Mouse (Mus musculus): ENCODE results near the gene Mrpl55. TPM values are rescaled to one million over a fixed set of nuclear protein-coding genes. Genes with fewer than 3 reads are reported as not detected.

Mrpl55 gene
- total and polyA plus RNA-seq, 2 experiments from 2014 or later, result 90.6 to 123 TPM

DNA sequence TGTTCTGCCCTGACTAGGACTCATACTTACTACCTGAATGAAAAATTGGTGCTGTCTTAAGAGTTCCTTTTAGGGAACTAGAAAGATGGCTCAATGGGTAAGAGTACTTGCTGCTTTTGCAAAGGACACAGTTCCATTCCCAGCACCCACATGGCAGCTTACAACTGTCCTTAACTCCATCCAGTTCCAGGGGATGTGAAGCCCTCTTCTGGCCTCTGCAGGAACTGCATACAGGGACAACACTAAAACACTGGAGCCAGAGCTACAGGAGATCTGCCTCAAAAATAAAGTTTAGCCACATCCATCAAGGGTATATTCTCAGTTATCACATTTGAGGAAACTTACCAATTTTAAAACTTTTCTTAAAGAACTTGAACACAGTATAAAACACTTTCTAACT, 16.8 kb downstream of the Mrpl55 start:
- Histone ChIP-seq H3K27me3 (ENCODE audit: insufficient read depth, low read length) (no peaks in the 10 kb centered on the region), H3K9me3 (ENCODE audit: low read length) (no peaks in the 10 kb centered on the region), H3K9ac (replicated peaks; ENCODE audit: low read length) (no peak overlapping the region), H3K4me1 (ENCODE audit: insufficient read depth, low read length) (no peaks in the 10 kb centered on the region), H3K4me3 (ENCODE audit: low read length) (no peak overlapping the region), H3K4me2 (ENCODE audit: low read depth, low read length) (no peak overlapping the region), H3K36me3 (ENCODE audit: insufficient read depth, low read length) (no peaks in the 10 kb centered on the region), H3K27ac (no peak overlapping the region)
- ATAC-seq (no peak), DNase-seq (ENCODE audit: low spot score) (peak; percentile 14)
- TF ChIP-seq CTCF (IDR thresholded peaks at IDR 0.05; ENCODE audit: low read depth), result peak; percentile 58

GRCm38 (mm10) chr11:59221604-59222003, 19.3 kb downstream of the Mrpl55 start:
- Histone ChIP-seq H3K36me3 (ENCODE audit: insufficient read depth, low read length) (no peaks in the 10 kb centered on the region), H3K9ac (replicated peaks; ENCODE audit: low read length) (no peak overlapping the region), H3K9me3 (ENCODE audit: low read length) (no peaks in the 10 kb centered on the region), H3K4me1 (ENCODE audit: insufficient read depth, low read length) (peaks cover 6% of the 10 kb centered on the region; the same call in 1 of the 2 replicates), H3K27me3 (ENCODE audit: insufficient read depth, low read length) (no peaks in the 10 kb centered on the region), H3K4me3 (ENCODE audit: low read length) (no peak overlapping the region), H3K27ac (no peak overlapping the region), H3K4me2 (ENCODE audit: low read depth, low read length) (no peak overlapping the region)
- DNase-seq (ENCODE audit: low spot score), result no peak
- no peak for TF ChIP-seq CTCF (IDR thresholded peaks at IDR 0.05; ENCODE audit: low read depth)
- no peak for ATAC-seq

DNA sequence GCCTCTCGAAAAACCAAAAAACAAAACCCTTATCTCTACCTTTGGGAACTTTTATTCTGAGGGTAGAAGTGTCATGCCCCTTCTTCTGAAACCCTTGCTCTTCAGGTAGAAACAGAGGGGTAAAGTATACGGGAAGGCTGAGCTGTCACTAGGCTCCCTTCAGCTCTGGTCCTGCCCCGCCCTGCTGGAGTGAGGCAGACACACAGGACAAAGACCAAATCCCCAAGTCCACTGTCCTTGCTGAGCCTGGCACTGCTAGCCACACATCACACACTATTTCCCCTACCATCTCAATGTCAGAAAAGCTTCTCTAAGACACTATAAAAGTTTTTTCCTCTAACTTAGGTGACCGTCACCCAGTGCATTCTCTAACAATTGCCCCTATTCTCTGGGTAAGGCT, 20.0 kb downstream of the Mrpl55 start:
- Histone ChIP-seq H3K4me2 (ENCODE audit: low read depth, low read length) (no peak overlapping the region), H3K4me3 (ENCODE audit: low read length) (no peak overlapping the region), H3K9ac (replicated peaks; ENCODE audit: low read length) (no peak overlapping the region), H3K4me1 (ENCODE audit: insufficient read depth, low read length) (peaks cover 8% of the 10 kb centered on the region; the same call in 1 of the 2 replicates), H3K36me3 (ENCODE audit: insufficient read depth, low read length) (no peaks in the 10 kb centered on the region), H3K27me3 (ENCODE audit: insufficient read depth, low read length) (no peaks in the 10 kb centered on the region), H3K27ac (no peak overlapping the region), H3K9me3 (ENCODE audit: low read length) (no peaks in the 10 kb centered on the region)
- DNase-seq (ENCODE audit: low spot score) (no peak), ATAC-seq (no peak)
- WGBS, result 85% methylated on average over 4 of the region's 4 CpGs
- TF ChIP-seq CTCF (IDR thresholded peaks at IDR 0.05; ENCODE audit: low read depth), result no peak

GRCm38 (mm10) chr11:59224025-59224424, 21.7 kb downstream of the Mrpl55 start:
- Histone ChIP-seq H3K27ac (no peak overlapping the region), H3K4me1 (ENCODE audit: insufficient read depth, low read length) (peaks cover 12% of the 10 kb centered on the region), H3K9me3 (ENCODE audit: low read length) (no peaks in the 10 kb centered on the region), H3K36me3 (ENCODE audit: insufficient read depth, low read length) (no peaks in the 10 kb centered on the region), H3K9ac (replicated peaks; ENCODE audit: low read length) (no peak overlapping the region), H3K27me3 (ENCODE audit: insufficient read depth, low read length) (no peaks in the 10 kb centered on the region), H3K4me3 (ENCODE audit: low read length) (no peak overlapping the region), H3K4me2 (ENCODE audit: low read depth, low read length) (no peak overlapping the region)
- no peak for DNase-seq (ENCODE audit: low spot score)
- ATAC-seq, result no peak
- 95% methylated on average over 3 of the region's 3 CpGs for WGBS
- no peak for TF ChIP-seq CTCF (IDR thresholded peaks at IDR 0.05; ENCODE audit: low read depth)

GRCm38 (mm10) chr11:59224470-59224869, 22.2 kb downstream of the Mrpl55 start:
- Histone ChIP-seq H3K27ac (no peak overlapping the region), H3K4me3 (ENCODE audit: low read length) (no peak overlapping the region), H3K9ac (replicated peaks; ENCODE audit: low read length) (no peak overlapping the region), H3K4me1 (ENCODE audit: insufficient read depth, low read length) (peaks cover 12% of the 10 kb centered on the region), H3K9me3 (ENCODE audit: low read length) (no peaks in the 10 kb centered on the region), H3K36me3 (ENCODE audit: insufficient read depth, low read length) (no peaks in the 10 kb centered on the region), H3K27me3 (ENCODE audit: insufficient read depth, low read length) (no peaks in the 10 kb centered on the region), H3K4me2 (ENCODE audit: low read depth, low read length) (no peak overlapping the region)
- ATAC-seq (no peak), DNase-seq (ENCODE audit: low spot score) (no peak)
- TF ChIP-seq CTCF (IDR thresholded peaks at IDR 0.05; ENCODE audit: low read depth), result no peak
- WGBS, result 69% methylated on average over 2 of the region's 2 CpGs

DNA sequence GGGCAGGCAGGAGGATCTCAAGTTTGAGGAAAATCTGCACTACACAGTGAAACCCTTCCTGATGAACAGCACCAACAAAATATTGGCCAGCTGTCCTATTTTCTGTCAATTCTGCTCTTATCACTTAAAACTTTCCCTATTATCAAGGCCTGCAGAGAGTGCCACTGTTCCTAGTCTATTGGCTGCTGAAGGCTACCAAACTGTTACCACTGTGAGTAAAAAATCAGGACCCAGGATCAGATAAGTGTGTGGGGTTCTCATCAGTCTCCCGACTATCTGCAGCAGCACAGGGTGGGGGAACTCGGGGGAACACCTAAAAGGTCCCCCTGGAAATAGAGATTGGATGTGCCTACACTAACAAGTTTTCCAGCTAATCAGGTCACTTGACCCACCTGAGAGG, 22.9 kb downstream of the Mrpl55 start:
- WGBS, result 86% methylated on average over 2 of the region's 2 CpGs
- no peak overlapping the region for H3K4me3 ChIP-seq (ENCODE audit: low read length)
- no peak overlapping the region for H3K27ac ChIP-seq
- no peaks in the 10 kb centered on the region for H3K9me3 ChIP-seq (ENCODE audit: low read length)
- H3K4me2 ChIP-seq (ENCODE audit: low read depth, low read length), result no peak overlapping the region; the same call in 1 of the 2 replicates
- ATAC-seq (no peak), DNase-seq (ENCODE audit: low spot score) (no peak)
- no peak overlapping the region for H3K9ac ChIP-seq (replicated peaks; ENCODE audit: low read length)
- H3K36me3 ChIP-seq (ENCODE audit: insufficient read depth, low read length), result no peaks in the 10 kb centered on the region
- TF ChIP-seq CTCF (IDR thresholded peaks at IDR 0.05; ENCODE audit: low read depth), result no peak
- peaks cover 12% of the 10 kb centered on the region for H3K4me1 ChIP-seq (ENCODE audit: insufficient read depth, low read length)
- H3K27me3 ChIP-seq (ENCODE audit: insufficient read depth, low read length), result no peaks in the 10 kb centered on the region

- H3K4me2 ChIP-seq (ENCODE audit: low read depth, low read length), result peak overlapping the region; percentile 71
- no peak overlapping the region for H3K27ac ChIP-seq
- peak overlapping the region; percentile 93 for H3K4me3 ChIP-seq (ENCODE audit: low read length)
- H3K4me1 ChIP-seq (ENCODE audit: insufficient read depth, low read length), result peaks cover 12% of the 10 kb centered on the region
- no peaks in the 10 kb centered on the region for H3K9me3 ChIP-seq (ENCODE audit: low read length)
- DNase-seq (ENCODE audit: low spot score), result no peak
- H3K9ac ChIP-seq (replicated peaks; ENCODE audit: low read length), result peak overlapping the region; percentile 95
- H3K36me3 ChIP-seq (ENCODE audit: insufficient read depth, low read length), result no peaks in the 10 kb centered on the region
- 43% methylated on average over 3 of the region's 3 CpGs for WGBS
- ATAC-seq, result no peak
- no peak for TF ChIP-seq CTCF (IDR thresholded peaks at IDR 0.05; ENCODE audit: low read depth)
- H3K27me3 ChIP-seq (ENCODE audit: insufficient read depth, low read length), result no peaks in the 10 kb centered on the region
Observed at GRCm38 (mm10) chr11:59226251-59226650, 24.0 kb downstream of the Mrpl55 start.
